Mouse (Mus musculus): ENCODE data around the gene Fam228a. TPM values are rescaled to one million over a fixed set of nuclear protein-coding genes. Genes with fewer than 3 reads are reported as not detected.
A peak's percentile ranks its signal among the peaks of the same experiment; 100 is the strongest.
"Not testable (repeated sequence)": the region's sequence is repeated elsewhere in the genome, so short reads cannot be mapped to it uniquely, and the experiment has no call there.

Gene Fam228a
- polyA plus RNA-seq, 1 experiment from 2014 or later, result 1.3 TPM

GRCm38 (mm10) chr12:4754451-4754850 lies 16.2 kb upstream of the Fam228a start:
- not testable (repeated sequence) for H3K27me3 ChIP-seq (replicated peaks); H3K36me3 ChIP-seq (replicated peaks); H3K9me3 ChIP-seq; H3K4me2 ChIP-seq; H3K4me3 ChIP-seq; H3K27ac ChIP-seq; H3K4me1 ChIP-seq; H3K9ac ChIP-seq; ATAC-seq (replicated peaks)
- WGBS, result 93% methylated on average over 4 of the region's 4 CpGs

GRCm38 (mm10) chr12:4744486-4744885 lies 6.3 kb upstream of the Fam228a start:
- Histone ChIP-seq H3K4me1 (no peaks in the 10 kb centered on the region), H3K4me3 (no peak overlapping the region), H3K27ac (no peak overlapping the region), H3K9ac (no peak overlapping the region), H3K27me3 (replicated peaks) (no peaks in the 10 kb centered on the region), H3K4me2 (no peak overlapping the region), H3K36me3 (replicated peaks) (no peaks in the 10 kb centered on the region), H3K9me3 (no peaks in the 10 kb centered on the region)
- WGBS, result 92% methylated on average over 10 of the region's 10 CpGs
- no peak for ATAC-seq (replicated peaks)

DNA sequence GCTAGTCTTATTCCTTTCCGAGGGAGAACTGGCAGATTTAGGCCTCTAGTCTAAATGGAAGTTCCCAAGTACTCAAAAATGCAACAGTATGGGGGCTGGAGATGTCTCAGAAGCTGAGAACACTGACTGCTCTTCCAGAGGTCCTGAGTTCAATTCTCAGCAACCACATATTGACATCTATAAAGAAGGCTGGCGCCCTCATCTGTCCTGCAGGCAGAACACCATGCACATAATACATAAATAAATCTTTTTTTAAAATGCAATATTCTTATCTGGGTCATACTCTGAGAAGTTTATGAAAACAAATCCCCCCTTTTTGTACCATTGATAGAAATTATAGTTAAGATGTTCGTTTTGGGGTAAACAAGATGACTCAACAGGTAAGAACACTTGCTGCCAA lies 4.0 kb upstream of the Fam228a start:
- Histone ChIP-seq H3K4me2 (no peak overlapping the region), H3K4me3 (no peak overlapping the region), H3K27ac (no peak overlapping the region), H3K27me3 (replicated peaks) (no peaks in the 10 kb centered on the region), H3K36me3 (replicated peaks) (no peaks in the 10 kb centered on the region), H3K9me3 (no peaks in the 10 kb centered on the region), H3K4me1 (no peaks in the 10 kb centered on the region), H3K9ac (no peak overlapping the region)
- 90% methylated on average over 3 of the region's 3 CpGs for WGBS
- ATAC-seq (replicated peaks), result no peak

DNA sequence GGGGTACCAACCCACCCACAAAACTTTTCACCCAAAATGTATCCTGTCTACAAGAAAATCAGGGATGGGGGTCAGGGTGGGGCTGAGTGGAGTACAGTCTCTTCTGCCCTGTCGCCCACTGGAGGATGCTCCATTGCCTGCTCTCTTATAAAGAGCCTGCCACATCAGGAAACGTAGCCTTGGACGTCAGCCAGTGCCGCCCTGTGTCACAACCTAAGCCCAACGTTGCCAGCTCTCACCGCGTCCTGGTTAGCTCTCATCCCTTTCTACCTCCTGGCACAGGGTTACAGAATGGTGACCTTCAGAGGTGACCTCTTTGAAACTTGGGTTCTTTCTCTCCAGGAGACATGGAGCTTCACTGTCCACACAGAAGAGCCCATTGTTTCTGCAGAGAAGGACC lies 2.6 kb upstream of the Fam228a start:
- H3K36me3 ChIP-seq (replicated peaks), result no peaks in the 10 kb centered on the region
- H3K4me1 ChIP-seq, result no peaks in the 10 kb centered on the region
- no peaks in the 10 kb centered on the region for H3K27me3 ChIP-seq (replicated peaks)
- H3K9me3 ChIP-seq, result no peaks in the 10 kb centered on the region
- 79% methylated on average over 7 of the region's 7 CpGs for WGBS
- no peak overlapping the region for H3K9ac ChIP-seq
- ATAC-seq (replicated peaks), result no peak
- no peak overlapping the region for H3K4me2 ChIP-seq
- H3K27ac ChIP-seq, result no peak overlapping the region
- no peak overlapping the region for H3K4me3 ChIP-seq

GRCm38 (mm10) chr12:4732332-4732731 lies 5.9 kb downstream of the Fam228a start:
- H3K4me2 ChIP-seq, result no peak overlapping the region
- H3K27ac ChIP-seq, result no peak overlapping the region
- H3K9ac ChIP-seq, result no peak overlapping the region
- H3K4me1 ChIP-seq, result no peaks in the 10 kb centered on the region
- 62% methylated on average over 4 of the region's 4 CpGs for WGBS
- no peak overlapping the region for H3K4me3 ChIP-seq
- H3K27me3 ChIP-seq (replicated peaks), result no peaks in the 10 kb centered on the region
- no peak for ATAC-seq (replicated peaks)
- H3K9me3 ChIP-seq, result no peaks in the 10 kb centered on the region
- no peaks in the 10 kb centered on the region for H3K36me3 ChIP-seq (replicated peaks)

GRCm38 (mm10) chr12:4731629-4732028 lies 6.6 kb downstream of the Fam228a start:
- no peak overlapping the region for H3K9ac ChIP-seq
- no peak overlapping the region for H3K4me2 ChIP-seq
- no peaks in the 10 kb centered on the region for H3K27me3 ChIP-seq (replicated peaks)
- no peak for ATAC-seq (replicated peaks)
- no peaks in the 10 kb centered on the region for H3K4me1 ChIP-seq
- no peak overlapping the region for H3K27ac ChIP-seq
- WGBS, result 76% methylated on average over 4 of the region's 4 CpGs
- H3K9me3 ChIP-seq, result no peaks in the 10 kb centered on the region
- no peak overlapping the region for H3K4me3 ChIP-seq
- H3K36me3 ChIP-seq (replicated peaks), result no peaks in the 10 kb centered on the region

DNA sequence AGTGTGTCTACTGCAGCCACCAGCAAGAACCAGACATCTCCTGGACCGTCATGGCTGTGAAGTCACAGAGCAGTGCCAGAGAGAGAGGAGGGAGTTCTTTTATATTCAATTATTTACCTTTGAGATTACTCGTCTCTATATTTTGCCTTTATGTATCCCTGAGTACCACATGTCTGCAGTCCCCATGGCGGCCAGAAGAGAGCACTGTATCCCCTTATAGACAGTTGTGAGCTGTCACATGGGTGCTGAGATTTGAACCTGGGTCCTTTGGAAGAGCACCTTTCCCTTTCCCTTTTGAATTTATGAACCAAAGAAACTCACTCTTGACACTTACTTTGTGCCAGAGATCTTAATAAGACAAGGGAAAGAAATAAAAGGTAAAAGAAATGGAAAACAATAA lies 9.1 kb downstream of the Fam228a start:
- H3K27ac ChIP-seq, result no peak overlapping the region
- no peak overlapping the region for H3K4me3 ChIP-seq
- H3K27me3 ChIP-seq (replicated peaks), result no peaks in the 10 kb centered on the region
- no peaks in the 10 kb centered on the region for H3K4me1 ChIP-seq
- no peak for ATAC-seq (replicated peaks)
- no peak overlapping the region for H3K9ac ChIP-seq
- no peak overlapping the region for H3K4me2 ChIP-seq
- WGBS, result 90% methylated on average over 3 of the region's 3 CpGs
- H3K9me3 ChIP-seq, result no peaks in the 10 kb centered on the region
- H3K36me3 ChIP-seq (replicated peaks), result no peaks in the 10 kb centered on the region

GRCm38 (mm10) chr12:4719762-4720754 lies 18.2 kb downstream of the Fam228a start:
- 75% methylated on average over 17 of the region's 17 CpGs for WGBS
- ATAC-seq (replicated peaks), result no peak
- Histone ChIP-seq H3K36me3 (replicated peaks) (no peaks in the 10 kb centered on the region), H3K4me1 (no peaks in the 10 kb centered on the region), H3K9ac (no peak overlapping the region), H3K27me3 (replicated peaks) (no peaks in the 10 kb centered on the region), H3K4me2 (no peak overlapping the region), H3K4me3 (no peak overlapping the region), H3K9me3 (no peaks in the 10 kb centered on the region), H3K27ac (no peak overlapping the region)

- no peak for ATAC-seq (replicated peaks)
- Histone ChIP-seq H3K9me3 (no peaks in the 10 kb centered on the region), H3K4me3 (no peak overlapping the region), H3K9ac (no peak overlapping the region), H3K4me1 (no peaks in the 10 kb centered on the region), H3K36me3 (replicated peaks) (no peaks in the 10 kb centered on the region), H3K27ac (no peak overlapping the region), H3K27me3 (replicated peaks) (no peaks in the 10 kb centered on the region), H3K4me2 (no peak overlapping the region)
- WGBS, result 85% methylated on average over 13 of the region's 13 CpGs
Measured at GRCm38 (mm10) chr12:4719066-4719761, 19.0 kb downstream of the Fam228a start.

DNA sequence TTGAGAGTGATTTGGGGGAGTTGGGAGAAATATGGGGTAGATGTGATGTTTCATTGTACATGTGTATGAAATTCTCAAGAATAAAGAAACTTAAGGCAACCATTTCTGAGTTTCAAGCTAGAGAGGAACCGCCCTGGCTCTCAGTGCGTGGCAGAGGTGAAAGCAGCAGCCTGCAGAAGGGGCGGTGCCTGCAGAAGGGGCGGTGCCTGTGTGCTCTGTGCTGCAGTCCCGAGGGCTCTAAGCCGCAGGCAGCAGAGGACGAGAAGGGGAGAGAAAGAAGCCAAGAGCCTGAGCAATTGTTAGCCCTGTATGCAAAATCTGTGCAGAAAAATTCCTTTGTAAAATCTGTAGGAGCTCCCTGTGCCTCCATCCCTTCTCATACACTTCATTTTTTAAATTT lies 20.8 kb downstream of the Fam228a start:
- WGBS, result 5% methylated on average over 7 of the region's 7 CpGs
- Histone ChIP-seq H3K9ac (no peak overlapping the region), H3K4me1 (no peaks in the 10 kb centered on the region), H3K4me3 (no peak overlapping the region), H3K36me3 (replicated peaks) (0 out of 2 replicates have a peak, but pooled peaks cover 4% of the 10 kb centered on the region), H3K4me2 (no peak overlapping the region), H3K27me3 (replicated peaks) (no peaks in the 10 kb centered on the region), H3K27ac (no peak overlapping the region), H3K9me3 (no peaks in the 10 kb centered on the region)
- ATAC-seq (replicated peaks), result peak; percentile 77

- Histone ChIP-seq H3K9me3 (no peaks in the 10 kb centered on the region), H3K27ac (no peak overlapping the region), H3K4me3 (no peak overlapping the region), H3K27me3 (replicated peaks) (no peaks in the 10 kb centered on the region), H3K9ac (no peak overlapping the region), H3K36me3 (replicated peaks) (peaks cover 9% of the 10 kb centered on the region; the same call in 1 of the 2 replicates), H3K4me1 (no peaks in the 10 kb centered on the region), H3K4me2 (no peak overlapping the region)
- no peak for ATAC-seq (replicated peaks)
- 90% methylated on average over 10 of the region's 10 CpGs for WGBS
Measured at GRCm38 (mm10) chr12:4715606-4716005, 22.6 kb downstream of the Fam228a start.

DNA sequence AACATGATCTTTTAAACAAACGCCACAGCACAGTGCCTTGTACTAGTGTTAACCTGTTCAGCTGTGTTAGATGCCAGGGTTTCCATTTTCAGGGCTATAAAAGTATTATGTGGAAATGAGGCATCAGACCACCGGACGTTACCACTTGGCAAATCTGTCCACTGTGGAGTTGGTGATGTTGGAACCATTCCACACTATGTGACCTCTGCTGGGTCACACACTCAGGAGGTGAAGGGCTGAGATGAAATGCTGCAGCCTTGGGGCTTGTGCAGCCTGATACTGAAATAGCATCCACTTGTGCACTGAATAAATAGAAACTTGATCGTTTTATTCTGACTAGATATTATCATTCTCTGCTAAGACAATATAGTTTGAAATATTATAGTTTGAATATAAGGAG lies 24.9 kb downstream of the Fam228a start:
- no peak for ATAC-seq (replicated peaks)
- no peak overlapping the region for H3K4me2 ChIP-seq
- H3K36me3 ChIP-seq (replicated peaks), result peaks cover 9% of the 10 kb centered on the region; the same call in 1 of the 2 replicates
- 86% methylated on average over 4 of the region's 4 CpGs for WGBS
- H3K9ac ChIP-seq, result no peak overlapping the region
- H3K4me3 ChIP-seq, result no peak overlapping the region
- H3K4me1 ChIP-seq, result no peaks in the 10 kb centered on the region
- H3K9me3 ChIP-seq, result no peaks in the 10 kb centered on the region
- H3K27me3 ChIP-seq (replicated peaks), result no peaks in the 10 kb centered on the region
- H3K27ac ChIP-seq, result no peak overlapping the region

All from midbrain, embryonic 15.5 days (tissue).